Mouse (Mus musculus): ENCODE measurements around the gene Clpb.

Clpb gene

DNA sequence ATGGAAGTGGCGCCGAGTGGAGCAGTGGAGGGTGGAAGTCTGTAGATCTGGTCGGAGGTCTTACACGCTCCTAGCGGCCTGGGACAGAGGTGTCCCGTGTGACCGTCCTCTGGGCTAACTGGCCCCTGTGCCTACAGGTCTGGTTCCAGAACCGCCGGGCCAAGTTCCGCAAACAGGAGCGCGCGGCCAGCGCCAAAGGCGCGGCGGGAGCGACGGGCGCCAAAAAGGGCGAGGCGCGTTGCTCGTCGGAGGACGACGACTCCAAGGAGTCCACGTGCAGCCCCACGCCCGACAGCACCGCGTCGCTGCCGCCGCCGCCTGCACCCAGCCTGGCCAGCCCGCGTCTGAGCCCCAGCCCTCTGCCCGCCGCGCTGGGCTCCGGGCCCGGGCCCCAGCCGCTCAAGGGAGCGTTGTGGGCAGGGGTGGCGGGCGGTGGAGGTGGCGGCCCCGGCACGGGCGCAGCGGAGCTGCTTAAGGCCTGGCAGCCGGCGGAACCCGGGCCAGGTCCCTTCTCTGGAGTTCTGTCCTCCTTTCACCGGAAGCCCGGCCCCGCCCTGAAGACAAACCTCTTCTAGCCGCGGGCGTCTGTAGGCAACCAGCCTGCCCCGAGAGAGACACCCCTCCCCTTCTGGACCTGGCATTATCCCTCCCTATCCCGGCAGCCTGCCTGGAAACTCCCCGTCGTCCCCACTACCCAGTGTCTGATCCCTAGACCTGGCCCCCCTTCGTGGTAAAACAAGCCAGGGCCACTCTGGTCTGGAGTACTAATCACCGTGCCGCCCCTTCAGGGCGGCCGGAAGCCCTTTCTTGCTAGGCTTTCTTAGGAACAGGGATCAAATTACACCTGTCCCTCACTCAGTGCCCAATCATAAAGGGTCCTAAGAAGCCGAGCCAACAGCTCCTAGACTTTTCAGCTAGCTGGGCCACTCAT is 158.4 kb downstream of the Clpb start:
- DNase-seq (ENCODE audit: low read depth, low spot score), result peak; percentile 79

DNA sequence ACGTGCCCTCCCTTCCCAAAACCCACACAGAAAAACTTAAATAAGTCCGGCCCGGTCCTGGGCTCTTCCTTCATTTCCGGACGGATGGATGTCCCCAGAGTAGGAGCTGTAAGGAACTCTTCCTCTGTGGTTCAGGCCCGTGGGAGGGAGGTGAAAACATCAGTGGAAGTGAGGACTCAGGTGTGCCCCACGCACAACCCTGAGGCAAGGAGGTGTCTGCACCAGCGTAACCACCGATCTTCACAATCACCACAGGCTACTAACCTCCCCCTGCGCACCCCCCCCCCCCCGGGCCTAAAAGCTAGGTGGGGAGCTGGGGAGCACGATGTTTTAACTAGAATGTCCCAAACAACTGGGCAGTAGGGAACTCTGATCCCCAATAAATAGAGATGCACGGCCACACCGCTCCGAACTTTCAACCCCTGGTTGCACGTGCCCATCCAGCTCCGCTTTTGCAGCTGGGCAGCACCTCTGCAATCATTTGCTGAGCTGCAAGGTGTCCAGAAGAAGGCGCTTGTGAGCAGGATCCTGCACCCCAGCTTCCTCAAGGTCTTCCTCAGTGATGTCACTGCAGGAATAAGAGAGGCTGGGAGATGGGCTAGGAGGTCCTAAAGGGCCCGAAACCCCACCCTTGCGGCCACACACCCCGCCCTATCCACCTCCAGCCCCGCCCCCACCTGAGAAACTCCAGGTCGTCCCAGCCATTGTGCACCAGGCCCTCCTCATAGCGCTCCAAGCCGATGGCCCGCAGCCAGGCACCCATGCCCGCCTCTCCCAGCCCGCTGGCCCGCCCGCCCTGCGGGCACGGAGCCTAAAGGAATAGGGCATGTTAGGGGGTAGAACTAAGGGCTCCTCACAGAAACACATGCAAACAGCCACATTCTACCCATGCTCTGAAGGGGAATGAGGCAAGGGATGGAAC is 159.7 kb downstream of the Clpb start:
- DNase-seq (ENCODE audit: low read depth, low spot score), result peak; percentile 45

GRCm38 (mm10) chr7:101823758-101824630 is 160.6 kb downstream of the Clpb start:
- DNase-seq (ENCODE audit: low read depth, low spot score), result no peak

DNA sequence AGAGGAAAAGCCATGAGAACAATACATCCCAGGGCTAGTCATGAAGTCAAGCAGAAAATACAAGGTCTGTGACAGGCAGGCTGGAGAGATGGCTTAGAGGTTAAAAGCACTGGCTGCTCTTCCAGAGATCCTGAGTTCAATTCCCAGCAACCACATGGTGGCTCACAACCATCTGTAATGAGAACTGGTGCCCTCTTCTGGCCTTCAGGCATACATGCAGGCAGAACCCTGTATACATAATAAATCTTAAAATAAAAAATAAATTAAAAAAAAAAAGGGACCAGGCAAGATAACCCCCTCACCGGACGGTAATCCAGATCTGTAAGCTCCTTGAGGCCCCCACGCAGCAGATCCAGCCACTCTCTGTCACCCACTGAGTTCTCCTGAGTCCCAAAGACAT is 166.9 kb downstream of the Clpb start:
- no peak for DNase-seq (ENCODE audit: low read depth, low spot score)

GRCm38 (mm10) chr7:101831437-101831836 is 168.0 kb downstream of the Clpb start:
- DNase-seq (ENCODE audit: low read depth, low spot score), result no peak

DNA sequence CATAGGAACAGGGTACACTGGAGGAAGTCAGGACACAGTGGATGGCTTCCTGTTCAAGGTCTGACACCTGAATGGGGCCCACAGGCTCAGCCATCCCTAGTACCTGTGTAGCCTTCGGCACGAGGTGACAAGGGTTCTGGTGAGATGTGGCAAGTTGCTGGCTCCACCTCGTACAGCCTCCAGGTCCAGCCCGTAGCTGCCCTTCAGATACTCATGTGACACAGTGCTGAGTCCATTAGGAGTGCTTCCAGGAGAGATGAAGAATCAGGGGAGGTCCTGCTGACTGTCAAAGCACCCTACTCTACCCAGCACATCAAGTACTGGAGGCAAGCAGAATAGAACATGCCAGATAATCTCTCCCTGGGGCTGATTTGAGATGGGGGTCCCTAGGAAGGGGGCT is 168.9 kb downstream of the Clpb start:
- DNase-seq (ENCODE audit: low read depth, low spot score), result no peak

GRCm38 (mm10) chr7:101833352-101833751 is 169.9 kb downstream of the Clpb start:
- DNase-seq (ENCODE audit: low read depth, low spot score), result no peak

GRCm38 (mm10) chr7:101833916-101834584 is 170.6 kb downstream of the Clpb start:
- no peak for DNase-seq (ENCODE audit: low read depth, low spot score)

- DNase-seq (ENCODE audit: low read depth, low spot score), result no peak
These were observed 171.5 kb downstream of the Clpb start for GRCm38 (mm10) chr7:101834903-101835302.

- DNase-seq (ENCODE audit: low read depth, low spot score), result no peak
These were observed 172.2 kb downstream of the Clpb start for GRCm38 (mm10) chr7:101835457-101836109.

DNA sequence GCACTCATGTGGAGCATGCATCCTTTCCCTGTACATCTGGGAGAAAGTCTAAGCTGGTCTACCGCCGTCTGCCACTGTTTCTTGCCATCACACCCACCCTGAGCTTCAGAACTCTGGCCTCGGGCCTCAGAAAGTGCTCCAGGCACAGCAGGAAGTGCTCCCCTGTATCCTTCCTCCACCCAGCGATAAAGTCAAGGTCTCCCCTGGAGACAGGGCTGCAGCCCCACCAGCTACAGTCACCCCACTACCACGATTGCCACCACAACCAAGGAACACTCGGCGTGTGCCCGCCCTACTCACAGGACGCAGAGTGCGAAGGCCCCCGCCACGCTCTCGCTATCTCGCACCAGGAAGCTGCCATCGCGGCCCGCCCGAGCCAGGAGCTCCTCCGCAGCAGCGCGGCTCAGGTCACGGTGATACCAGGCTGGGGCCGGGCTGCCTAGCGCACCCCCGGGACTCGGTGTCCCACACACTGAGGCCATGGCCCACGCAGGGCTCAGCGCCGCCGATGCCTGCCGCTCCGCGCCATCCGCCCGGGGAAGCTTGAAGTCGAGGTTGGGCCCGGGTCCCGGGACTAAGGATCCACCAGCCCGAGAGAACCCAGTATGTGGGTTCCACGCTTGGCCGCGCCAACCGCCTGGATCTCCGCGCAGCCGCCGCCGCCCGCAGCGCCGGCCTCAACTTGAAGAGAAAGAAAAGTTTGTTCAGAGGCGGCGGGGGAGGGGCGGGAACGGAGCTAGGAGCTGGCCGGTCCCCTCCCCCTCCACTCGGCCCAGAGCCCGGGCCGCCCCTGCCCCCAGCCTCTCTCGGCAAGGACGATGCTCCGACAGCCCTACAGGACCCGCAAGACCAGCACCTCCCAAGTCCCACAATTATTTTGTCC is 173.1 kb downstream of the Clpb start:
- peak; percentile 69 for DNase-seq (ENCODE audit: low read depth, low spot score)

DNA sequence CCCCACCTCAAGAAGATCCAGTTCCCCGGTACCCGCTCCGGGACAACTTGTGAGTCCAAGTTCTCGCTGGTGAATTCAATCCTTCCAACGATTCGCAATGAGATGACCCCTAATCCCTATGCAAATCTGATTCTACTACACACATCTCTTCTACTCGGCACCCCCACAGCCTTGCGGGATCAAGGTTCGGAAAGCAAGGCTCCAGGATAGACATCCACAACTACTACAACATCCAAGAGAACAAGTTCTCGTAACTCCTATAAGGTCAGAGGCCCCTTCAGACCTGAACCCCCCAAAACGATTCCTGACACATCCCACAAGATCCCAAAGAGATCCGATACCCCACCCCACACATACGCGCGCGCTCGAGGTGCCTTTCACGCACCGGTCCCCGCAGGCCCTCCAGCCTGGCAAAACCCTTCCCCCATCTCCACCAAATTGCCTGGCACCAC is 173.7 kb downstream of the Clpb start:
- no peak for DNase-seq (ENCODE audit: low read depth, low spot score)

- DNase-seq (ENCODE audit: low read depth, low spot score), result peak; percentile 90
These were observed 174.4 kb downstream of the Clpb start, which contains the start of gene Inppl1 for GRCm38 (mm10) chr7:101837606-101838471. TSS of gene Inppl1 (minus strand) at chr7:101838229.

DNA sequence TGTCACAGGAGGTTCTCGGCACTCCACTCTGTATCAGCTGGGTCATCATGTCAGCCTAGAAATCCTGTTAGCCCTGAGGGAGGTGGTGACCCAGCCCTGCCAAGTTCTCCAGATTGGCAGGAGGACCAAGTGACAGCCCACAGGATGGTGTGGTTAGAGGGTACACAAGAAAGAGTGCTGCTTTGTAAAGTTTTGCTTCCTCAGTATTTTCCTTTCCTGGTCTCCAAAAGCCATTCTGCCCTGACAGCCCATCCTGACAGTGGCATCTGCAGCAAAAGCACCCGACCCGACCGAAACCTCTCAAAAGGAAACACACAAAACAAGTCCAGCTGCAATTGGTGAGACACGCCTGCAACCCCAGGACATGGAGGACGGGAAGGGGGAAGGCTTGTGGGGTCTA is 180.8 kb downstream of the Clpb start:
- DNase-seq (ENCODE audit: low read depth, low spot score), result no peak
